Mouse (Mus musculus): ENCODE measurements around the gene Ankrd12.

The Ankrd12 gene

DNA sequence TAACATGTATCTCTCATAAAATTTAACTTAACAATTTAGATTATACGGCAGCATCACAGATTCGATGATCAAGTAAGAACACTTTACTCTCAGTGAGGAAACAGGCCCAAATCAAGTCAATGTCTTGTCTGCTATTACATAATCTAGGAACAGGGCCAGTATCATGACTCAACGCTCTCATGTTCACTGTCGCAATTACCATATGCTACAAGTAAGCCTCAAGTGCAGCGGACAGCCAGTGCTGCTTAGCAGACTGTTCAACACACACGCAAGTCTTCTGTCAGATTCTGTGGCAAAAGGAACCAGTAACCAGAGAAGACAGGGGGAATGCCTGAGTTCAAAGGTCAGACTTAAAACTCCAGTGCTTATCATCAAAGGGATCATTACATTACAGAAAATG is 145.9 kb downstream of the Ankrd12 start:
- no peak for DNase-seq (ENCODE audit: low read depth, low spot score)

- DNase-seq (ENCODE audit: low read depth, low spot score), result no peak
Measured at GRCm38 (mm10) chr17:65930158-65930826, 146.6 kb downstream of the Ankrd12 start.

DNA sequence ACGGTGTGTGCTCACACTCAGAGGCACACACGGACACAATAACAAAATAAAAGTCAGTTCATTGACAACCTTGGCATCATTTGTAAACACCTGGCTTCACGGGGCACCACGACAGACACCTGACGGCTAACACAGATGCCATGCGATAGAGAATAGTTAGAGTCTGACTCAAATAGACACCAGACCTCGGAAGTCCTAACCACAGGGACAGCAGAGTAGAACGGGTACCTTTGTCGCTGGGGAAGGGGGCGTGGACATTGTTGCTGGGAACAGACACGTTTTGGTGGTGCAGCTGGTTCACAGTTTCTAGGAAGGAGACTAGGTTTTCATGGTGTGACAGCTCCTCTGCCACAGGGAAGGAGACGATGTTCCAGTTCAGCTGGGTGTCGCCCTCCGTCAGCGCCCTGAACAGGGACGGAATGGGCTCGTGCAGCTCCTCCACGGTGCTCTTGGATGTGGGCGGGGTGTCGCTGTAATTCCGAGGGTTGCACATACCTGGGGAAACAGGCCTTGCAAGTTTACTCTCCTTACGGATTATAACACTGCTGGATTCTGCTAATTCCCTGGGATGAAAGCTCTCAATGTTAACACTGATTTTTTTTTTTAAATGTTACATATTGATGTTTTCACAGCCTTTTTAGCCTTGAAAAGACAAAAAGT is 147.4 kb downstream of the Ankrd12 start:
- DNase-seq (ENCODE audit: low read depth, low spot score), result no peak

DNA sequence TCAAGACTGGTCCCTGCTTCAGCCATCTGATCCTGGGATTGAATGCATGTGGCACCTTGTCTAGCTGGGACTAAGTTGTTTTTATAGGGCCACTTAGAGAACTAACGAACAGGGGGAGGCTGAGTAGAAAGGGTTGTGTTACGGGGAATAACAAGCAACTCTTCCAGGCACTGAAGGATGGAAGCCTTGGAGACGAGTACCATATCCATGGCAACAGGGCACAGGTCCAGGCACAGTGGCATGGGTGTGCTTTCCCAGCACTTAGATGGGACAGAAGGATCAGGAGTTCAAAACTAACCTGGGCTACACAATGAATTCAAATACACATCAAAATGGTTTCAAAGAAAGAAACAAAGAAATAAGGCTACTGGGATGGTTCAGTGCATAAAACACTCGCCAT is 149.8 kb downstream of the Ankrd12 start:
- no peak for DNase-seq (ENCODE audit: low read depth, low spot score)

DNA sequence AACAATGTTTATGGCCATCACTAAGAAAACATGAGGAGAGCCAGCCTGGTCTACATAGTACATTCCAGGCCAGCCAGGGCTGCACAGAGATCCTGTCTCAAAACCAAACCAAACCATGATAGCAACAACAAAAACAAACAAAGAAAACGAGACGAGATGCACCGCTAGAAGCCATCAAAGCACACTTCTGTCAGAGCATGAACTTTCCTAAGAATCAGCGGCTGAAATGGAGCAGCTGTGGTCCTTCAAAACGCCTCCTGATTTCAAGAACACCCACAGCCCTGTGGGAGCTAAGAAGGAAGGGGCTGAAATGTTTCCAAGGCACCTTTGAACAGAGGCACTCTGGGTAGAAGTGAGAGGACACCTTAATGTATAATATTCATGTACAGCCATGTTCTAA is 152.7 kb downstream of the Ankrd12 start:
- no peak for DNase-seq (ENCODE audit: low read depth, low spot score)

GRCm38 (mm10) chr17:65921975-65922374 is 154.9 kb downstream of the Ankrd12 start:
- no peak for DNase-seq (ENCODE audit: low read depth, low spot score)

GRCm38 (mm10) chr17:65919235-65919634 is 157.7 kb downstream of the Ankrd12 start:
- no peak for DNase-seq (ENCODE audit: low read depth, low spot score)

DNA sequence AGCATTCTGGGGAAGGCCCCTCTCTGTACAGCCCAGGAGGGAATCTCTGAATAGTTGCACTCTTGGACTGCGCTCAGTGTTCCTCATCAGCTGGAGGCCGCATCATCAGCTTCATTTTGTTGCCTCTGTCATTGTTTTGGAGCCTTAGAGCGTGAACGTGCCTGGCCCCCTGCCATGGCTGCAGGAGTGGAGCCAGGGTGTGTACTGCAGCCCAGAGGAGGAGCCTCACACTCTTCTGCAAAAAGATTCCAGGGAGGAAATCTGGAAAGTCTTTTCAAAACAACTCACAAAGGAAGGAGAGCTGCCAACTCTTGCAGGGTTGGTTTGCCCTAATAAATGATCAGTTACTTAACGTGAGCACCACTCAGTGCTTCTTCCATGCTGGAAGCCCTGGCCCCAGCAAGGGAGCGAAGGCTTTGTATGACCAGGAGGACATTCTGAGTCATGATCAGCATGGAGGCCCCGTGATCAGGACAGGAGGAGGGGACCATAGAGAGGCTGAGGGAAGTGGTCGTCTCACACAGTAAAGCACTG is 160.7 kb downstream of the Ankrd12 start:
- DNase-seq (ENCODE audit: low read depth, low spot score), result no peak

Data from WW6 (cell line).